Mouse (Mus musculus): Measurements from ENCODE around the gene Gm21767.
"Not testable (repeated sequence)": the region's sequence is repeated elsewhere in the genome, so short reads cannot be mapped to it uniquely, and the experiment has no call there.

Gene Gm21767

GRCm38 (mm10) chrY:13941438-13941837 lies at the start of gene Gm21767:
Gm21767 (plus strand) TSS chrY:13941738.
- DNase-seq (ENCODE audit: low read depth, low spot score) = not testable (repeated sequence)

Data from ZHBTc4 (cell line).